Comparison of ENCODE assay signal across 9 mouse cellular contexts in genomic region chr19:21942286-21942685, GRCm38 (mm10).
DNase-seq lines count a peak whose midpoint lies in the region; ATAC-seq and TF ChIP-seq lines count a peak whose summit lies in the region.
"Had no signal": no experiment of that assay in that cellular context is flagged by ENCODE, and none has a peak within 500 bp of the region (broad histone marks: within the 10 kb centered on the region; RNA-seq: fewer than 3 reads in every experiment).

No protein-coding gene starts in this region.

- 67% methylated on average over 11 of the region's 11 CpGs for WGBS in hindbrain, embryonic 15.5 days
- WGBS in hindbrain, postnatal 0 days = 68% methylated on average over 11 of the region's 11 CpGs
- 5% methylated on average over 11 of the region's 11 CpGs for WGBS in bone marrow, adult 2 months
- 49% methylated on average over 11 of the region's 11 CpGs for WGBS in heart, embryonic 16.5 days
- WGBS in limb, embryonic 13.5 days = 37% methylated on average over 11 of the region's 11 CpGs

- no peak for TF ChIP-seq POLR2A in bone marrow, adult 2 months (IDR thresholded peaks at IDR 0.05; ENCODE audit: borderline replicate concordance, control insufficient read depth, low read depth, low read length)

- H3K4me2 ChIP-seq in hindbrain, embryonic 15.5 days = peak overlapping the region; percentile 4; the same call in 1 of the 2 replicates
- no peak overlapping the region; the same call in 1 of the 2 replicates for H3K4me2 ChIP-seq in hindbrain, postnatal 0 days (ENCODE audit: low read depth, low read length)
- H3K4me2 ChIP-seq in heart, embryonic 16.5 days (ENCODE audit: low read depth, low read length) = peak overlapping the region; percentile 46
- peak overlapping the region; percentile 46 for H3K4me2 ChIP-seq in limb, embryonic 13.5 days (replicated peaks)

- no peaks in the 10 kb centered on the region for H3K27me3 ChIP-seq in hindbrain, embryonic 15.5 days
- H3K27me3 ChIP-seq in hindbrain, postnatal 0 days (ENCODE audit: insufficient read depth, low read length) = no peaks in the 10 kb centered on the region
- no peaks in the 10 kb centered on the region for H3K27me3 ChIP-seq in heart, embryonic 16.5 days (ENCODE audit: control insufficient read depth, insufficient read depth, low read length)
- no peaks in the 10 kb centered on the region for H3K27me3 ChIP-seq in limb, embryonic 13.5 days

- no peak overlapping the region for H3K9ac ChIP-seq in hindbrain, embryonic 15.5 days
- H3K9ac ChIP-seq in hindbrain, postnatal 0 days (replicated peaks; ENCODE audit: low read length) = no peak overlapping the region
- H3K9ac ChIP-seq in heart, embryonic 16.5 days (ENCODE audit: low read length) = peak overlapping the region; percentile 41; the same call in 1 of the 2 replicates
- no peak overlapping the region for H3K9ac ChIP-seq in limb, embryonic 13.5 days

- H3K27ac ChIP-seq in hindbrain, embryonic 15.5 days (replicated peaks) = no peak overlapping the region
- no peak overlapping the region for H3K27ac ChIP-seq in hindbrain, postnatal 0 days
- no peak overlapping the region for H3K27ac ChIP-seq in bone marrow, adult 2 months (ENCODE audit: control insufficient read depth, insufficient read depth, low read depth, low read length, poor library complexity)
- H3K27ac ChIP-seq in heart, embryonic 16.5 days (ENCODE audit: low read length) = peak overlapping the region; percentile 86
- 0 out of 2 replicates have a peak overlapping the region, but pooled peaks have one; percentile 4 for H3K27ac ChIP-seq in limb, embryonic 13.5 days

- H3K4me3 ChIP-seq in hindbrain, embryonic 15.5 days = no peak overlapping the region
- no peak overlapping the region for H3K4me3 ChIP-seq in hindbrain, postnatal 0 days (ENCODE audit: low read length)
- H3K4me3 ChIP-seq in bone marrow, adult 2 months (replicated peaks; ENCODE audit: control insufficient read depth, low read depth, low read length) = peak overlapping the region; percentile 9
- peak overlapping the region; percentile 12; the same call in 1 of the 2 replicates for H3K4me3 ChIP-seq in heart, embryonic 16.5 days (ENCODE audit: low read length)
- H3K4me3 ChIP-seq in limb, embryonic 13.5 days = no peak overlapping the region; the same call in 1 of the 2 replicates

- H3K4me1 ChIP-seq in hindbrain, embryonic 15.5 days (replicated peaks) = no peaks in the 10 kb centered on the region
- H3K4me1 ChIP-seq in hindbrain, postnatal 0 days (ENCODE audit: insufficient read depth, low read length) = no peaks in the 10 kb centered on the region
- peaks cover 2% of the 10 kb centered on the region; the same call in 1 of the 2 replicates for H3K4me1 ChIP-seq in bone marrow, adult 2 months (ENCODE audit: control insufficient read depth, insufficient read depth, low read length)
- H3K4me1 ChIP-seq in heart, embryonic 16.5 days (ENCODE audit: control insufficient read depth, insufficient read depth, low read length) = peaks cover 3% of the 10 kb centered on the region; the same call in 1 of the 2 replicates
- H3K4me1 ChIP-seq in limb, embryonic 13.5 days = peaks cover 9% of the 10 kb centered on the region; the same call in 1 of the 2 replicates

- TF ChIP-seq CTCF in hindbrain, postnatal 0 days (IDR thresholded peaks at IDR 0.05; ENCODE audit: low read depth) = no peak
- no peak for TF ChIP-seq CTCF in bone marrow, adult 2 months (IDR thresholded peaks at IDR 0.05; ENCODE audit: control insufficient read depth, insufficient read depth, low read length)

- no peaks in the 10 kb centered on the region for H3K9me3 ChIP-seq in hindbrain, embryonic 15.5 days
- H3K9me3 ChIP-seq in hindbrain, postnatal 0 days (ENCODE audit: low read length) = no peaks in the 10 kb centered on the region
- no peaks in the 10 kb centered on the region for H3K9me3 ChIP-seq in heart, embryonic 16.5 days (replicated peaks; ENCODE audit: control insufficient read depth, low read length)
- no peaks in the 10 kb centered on the region for H3K9me3 ChIP-seq in limb, embryonic 13.5 days

- no peak for DNase-seq in hindbrain, postnatal 0 days (ENCODE audit: low spot score)
- no peak for DNase-seq in thymus, postnatal 4 days
- DNase-seq in layer of hippocampus, adult 18-20 months (ENCODE audit: low spot score in 2 of 2) = no peak
- DNase-seq in frontal cortex, postnatal 14 days (ENCODE audit: low spot score in 2 of 2) = no peak
- DNase-seq: thymus, postnatal 36 days had no signal

- no peaks in the 10 kb centered on the region for H3K36me3 ChIP-seq in hindbrain, embryonic 15.5 days
- H3K36me3 ChIP-seq in hindbrain, postnatal 0 days (ENCODE audit: insufficient read depth, low read length) = no peaks in the 10 kb centered on the region
- H3K36me3 ChIP-seq in heart, embryonic 16.5 days (ENCODE audit: control insufficient read depth, insufficient read depth) = no peaks in the 10 kb centered on the region
- no peaks in the 10 kb centered on the region for H3K36me3 ChIP-seq in limb, embryonic 13.5 days

- ATAC-seq in hindbrain, embryonic 15.5 days (ENCODE audit: low FRiP score, low read depth) = no peak
- ATAC-seq in hindbrain, postnatal 0 days = no peak
- ATAC-seq in heart, embryonic 16.5 days (replicated peaks; ENCODE audit: extremely low read depth, insufficient read depth, low FRiP score) = peak; percentile 39
- no peak for ATAC-seq in limb, embryonic 13.5 days (ENCODE audit: low FRiP score, low read depth)

Comparison
In these comparisons a context has a peak if more than half of its experiments do, and no peak if none do; other contexts are left out.
1. H3K27ac ChIP-seq: peak in heart, embryonic 16.5 days (single experiment) and limb, embryonic 13.5 days (single experiment); none in hindbrain, embryonic 15.5 days (single experiment), hindbrain, postnatal 0 days (single experiment) and bone marrow, adult 2 months (single experiment).
2. H3K4me3 ChIP-seq: peak in bone marrow, adult 2 months (single experiment) and heart, embryonic 16.5 days (single experiment); none in hindbrain, embryonic 15.5 days (single experiment), hindbrain, postnatal 0 days (single experiment) and limb, embryonic 13.5 days (single experiment).